ENCODE assay signal across 29 mouse cellular contexts in the genomic region with DNA sequence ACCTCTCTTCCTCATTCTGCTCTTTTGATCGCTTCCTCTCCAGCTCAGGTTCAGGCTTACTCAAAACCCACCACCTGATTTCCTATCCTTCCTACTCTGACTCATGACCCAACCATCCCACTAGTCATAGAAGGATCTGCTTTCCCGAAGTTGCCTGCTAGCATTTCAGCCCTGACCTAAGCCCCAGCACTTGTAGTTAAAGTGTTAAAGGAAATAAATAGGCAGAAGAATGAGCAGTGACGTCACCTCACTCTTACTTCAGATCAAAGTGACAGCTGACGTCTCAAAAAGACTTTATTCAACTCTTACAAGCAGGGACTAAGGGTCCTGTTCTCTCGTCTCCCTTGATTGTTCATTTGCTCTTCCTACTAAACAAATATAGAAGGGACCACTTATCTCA. TPM values are rescaled to one million over a fixed set of nuclear protein-coding genes. Genes with fewer than 3 reads are reported as not detected.
DNase-seq lines count a peak whose midpoint lies in the region; ATAC-seq and TF ChIP-seq lines count a peak whose summit lies in the region.
"Had no signal": no experiment of that assay in that cellular context is flagged by ENCODE, and none has a peak within 500 bp of the region (broad histone marks: within the 10 kb centered on the region; RNA-seq: fewer than 3 reads in every experiment).

No protein-coding gene starts in this region.

- peak; percentile 64 for ATAC-seq in lung, postnatal 0 days
- no peak for ATAC-seq in megakaryocyte-erythroid progenitor cell, adult 5-6 weeks (replicated peaks; ENCODE audit: low FRiP score, low TSS enrichment, poor library complexity, severe bottlenecking)
- ATAC-seq: activated CD4-positive, CD25-positive, alpha-beta regulatory T cell, adult 4 months; CD4-positive, CD25-positive, alpha-beta regulatory T cell, adult 4 months; forebrain, embryonic 13.5 days; forebrain, embryonic 15.5 days; forebrain, postnatal 0 days; Patski had no signal

- peak; percentile 85 for DNase-seq in lung, postnatal 0 days (ENCODE audit: low spot score)
- DNase-seq in lung, postnatal 14 days = no peak
- DNase-seq in lung, postnatal 36 days = peak; percentile 59
- DNase-seq in lung, adult 2 months = no peak
- DNase-seq in CH12.LX (ENCODE audit: extremely low read depth) = peak; percentile 34
- no peak for DNase-seq in thymus, adult 2 months
- DNase-seq: adrenal gland, adult 8-10 months; adrenal gland, postnatal 14 days; adrenal gland, postnatal 36 days; B cell, adult 2 months; cerebellum, adult 11-12 months; cerebellum, adult 2 months; cerebellum, adult 9-10 months; cerebellum, postnatal 25 days; forebrain, postnatal 0 days had no signal

- WGBS in lung, postnatal 0 days = 22% methylated on average over 5 of the region's 5 CpGs
- WGBS in lung, adult 2 months = 32% methylated on average over 5 of the region's 5 CpGs
- 25% methylated on average over 5 of the region's 5 CpGs for WGBS in thymus, adult 2 months

- in situ Hi-C loops in CH12.LX (cut with MboI; ENCODE audit: low pct_ligation_motif_present, low pct_unique_long_range_greater_than_20kb, low sequenced_read_pairs) = loop anchor here (10.0 kb wide), 1 partner anchor 72 kb away; no protein-coding TSS in a partner anchor

- no peak for TF ChIP-seq POLR2A in lung, adult 2 months (IDR thresholded peaks at IDR 0.05; ENCODE audit: borderline replicate concordance, extremely low read depth, low read depth, low read length)
- no peak for TF ChIP-seq POLR2A in CH12.LX (IDR thresholded peaks at IDR 0.05; ENCODE audit: low read depth, low read length)
- TF ChIP-seq POLR2A in thymus, adult 2 months (IDR thresholded peaks at IDR 0.05; ENCODE audit: control insufficient read depth, extremely low read depth, insufficient read depth, low read length, poor library complexity) = no peak

- H3K79me2 ChIP-seq in CH12.LX (replicated peaks; ENCODE audit: control insufficient read depth, extremely low read depth, insufficient read depth, poor library complexity, severe bottlenecking) = no peaks in the 10 kb centered on the region

- TF ChIP-seq CTCF in lung, postnatal 0 days (IDR thresholded peaks at IDR 0.05) = no peak
- TF ChIP-seq CTCF in lung, adult 2 months (IDR thresholded peaks at IDR 0.05; ENCODE audit: insufficient read depth, low read length) = no peak
- no peak for TF ChIP-seq CTCF in CH12.LX (conservative IDR thresholded peaks at IDR 0.05 in 1 of 2, IDR thresholded peaks at IDR 0.05 in 1 of 2; ENCODE audit: low read depth in 2 of 2, low read length in 2 of 2)
- TF ChIP-seq CTCF in thymus, adult 2 months (IDR thresholded peaks at IDR 0.05; ENCODE audit: borderline replicate concordance, control insufficient read depth, extremely low read depth, insufficient read depth, low read length, poor library complexity) = no peak

- peaks cover 3% of the 10 kb centered on the region; the same call in 1 of the 2 replicates for H3K4me1 ChIP-seq in lung, postnatal 0 days (ENCODE audit: insufficient read depth, low read depth, low read length)
- peaks cover 3% of the 10 kb centered on the region; the same call in 1 of the 2 replicates for H3K4me1 ChIP-seq in lung, adult 2 months (ENCODE audit: control insufficient read depth, insufficient read depth, low read length)
- peaks cover 0 to 30% of the 10 kb centered on the region in 2 experiments; a peak in 2 of 4 replicates for H3K4me1 ChIP-seq in CH12.LX (ENCODE audit: control insufficient read depth in 1 of 2, insufficient read depth in 2 of 2)
- no peaks in the 10 kb centered on the region for H3K4me1 ChIP-seq in thymus, adult 2 months (replicated peaks; ENCODE audit: control insufficient read depth, insufficient read depth, low read length)
- H3K4me1 ChIP-seq: embryonic facial prominence, embryonic 10.5 days; embryonic facial prominence, embryonic 12.5 days; forebrain, embryonic 13.5 days; forebrain, embryonic 15.5 days had no signal

- no peaks in the 10 kb centered on the region for H3K36me3 ChIP-seq in lung, postnatal 0 days (ENCODE audit: insufficient read depth, low read length)
- no peaks in the 10 kb centered on the region for H3K36me3 ChIP-seq in CH12.LX (replicated peaks in 1 of 2; ENCODE audit: control insufficient read depth in 1 of 2, insufficient read depth in 1 of 2, low read length in 1 of 2)
- H3K36me3 ChIP-seq in thymus, adult 2 months (ENCODE audit: control insufficient read depth, insufficient read depth, low read length) = no peaks in the 10 kb centered on the region
- H3K36me3 ChIP-seq: embryonic facial prominence, embryonic 10.5 days; embryonic facial prominence, embryonic 12.5 days; forebrain, embryonic 15.5 days had no signal

- TF ChIP-seq RAD21 in CH12.LX (IDR thresholded peaks at IDR 0.05; ENCODE audit: low read depth, low read length) = no peak

- dilution Hi-C loops in CH12.LX (cut with MboI; ENCODE audit: extremely low pct_ligation_motif_present, extremely low pct_unique_long_range_greater_than_20kb, low sequenced_read_pairs) = no loop called here

- H3K4me2 ChIP-seq in lung, postnatal 0 days (replicated peaks; ENCODE audit: low read depth, low read length) = no peak overlapping the region
- peak overlapping the region; percentile 31; the same call in 1 of the 2 replicates for H3K4me2 ChIP-seq in CH12.LX (ENCODE audit: insufficient read depth, low read depth, poor library complexity, severe bottlenecking)
- H3K4me2 ChIP-seq: embryonic facial prominence, embryonic 12.5 days; forebrain, embryonic 13.5 days; forebrain, embryonic 15.5 days had no signal

- no peak overlapping the region for H3K4me3 ChIP-seq in lung, postnatal 0 days (ENCODE audit: low read depth, low read length)
- no peak overlapping the region for H3K4me3 ChIP-seq in lung, adult 2 months (replicated peaks; ENCODE audit: extremely low read depth, low read depth, low read length)
- no peak overlapping the region for H3K4me3 ChIP-seq in CH12.LX (replicated peaks in 1 of 3; ENCODE audit: low read depth in 2 of 3, low read length in 2 of 3, poor library complexity in 1 of 3)
- no peak overlapping the region for H3K4me3 ChIP-seq in thymus, adult 2 months (ENCODE audit: control insufficient read depth, insufficient read depth, low read length)
- H3K4me3 ChIP-seq: embryonic facial prominence, embryonic 10.5 days; embryonic facial prominence, embryonic 12.5 days; forebrain, embryonic 13.5 days; forebrain, embryonic 15.5 days had no signal

- H3K9ac ChIP-seq in lung, postnatal 0 days (replicated peaks; ENCODE audit: low read depth) = no peak overlapping the region
- H3K9ac ChIP-seq in CH12.LX (ENCODE audit: insufficient read depth, low read depth) = no peak overlapping the region
- H3K9ac ChIP-seq: embryonic facial prominence, embryonic 12.5 days; forebrain, embryonic 13.5 days; forebrain, embryonic 15.5 days; forebrain, postnatal 0 days had no signal

- TF ChIP-seq EP300 in lung, postnatal 0 days (IDR thresholded peaks at IDR 0.05) = peak; percentile 84
- TF ChIP-seq EP300 in CH12.LX (IDR thresholded peaks at IDR 0.05; ENCODE audit: low read length) = peak; percentile 45; the same call in 1 of the 2 replicates

- H3K27ac ChIP-seq in lung, postnatal 0 days (ENCODE audit: low read length) = peak overlapping the region; percentile 68; the same call in 1 of the 2 replicates
- H3K27ac ChIP-seq in CH12.LX (ENCODE audit: insufficient read depth, low read depth) = no peak overlapping the region
- no peak overlapping the region for H3K27ac ChIP-seq in thymus, adult 2 months (ENCODE audit: control insufficient read depth, insufficient read depth, low read length)
- H3K27ac ChIP-seq: embryonic facial prominence, embryonic 10.5 days; embryonic facial prominence, embryonic 12.5 days; forebrain, embryonic 13.5 days; forebrain, embryonic 15.5 days had no signal

- H3K9me3 ChIP-seq in lung, postnatal 0 days (ENCODE audit: low read length) = no peaks in the 10 kb centered on the region
- no peaks in the 10 kb centered on the region for H3K9me3 ChIP-seq in CH12.LX (replicated peaks; ENCODE audit: low read length)
- H3K9me3 ChIP-seq: embryonic facial prominence, embryonic 10.5 days; embryonic facial prominence, embryonic 12.5 days; forebrain, embryonic 13.5 days; forebrain, embryonic 15.5 days had no signal

- H3K27me3 ChIP-seq in lung, postnatal 0 days (replicated peaks; ENCODE audit: insufficient read depth, low read length) = no peaks in the 10 kb centered on the region
- no peaks in the 10 kb centered on the region for H3K27me3 ChIP-seq in CH12.LX (replicated peaks)
- no peaks in the 10 kb centered on the region for H3K27me3 ChIP-seq in thymus, adult 2 months (ENCODE audit: control insufficient read depth, insufficient read depth, low read length)
- H3K27me3 ChIP-seq: embryonic facial prominence, embryonic 12.5 days; forebrain, embryonic 13.5 days; forebrain, embryonic 15.5 days had no signal

TF ChIP-seq in CH12.LX, 34 proteins besides CTCF, POLR2A, EP300 and RAD21 (continues in another document):
- no peak for TF ChIP-seq MYC (IDR thresholded peaks at IDR 0.05; ENCODE audit: low read depth, low read length)

RNA-seq across cellular contexts. Expression of a gene that starts 16.0 kb away (rescaled TPM):
- 0.76 and 1.3 TPM in 2 replicates for polyA plus RNA-seq in lung, postnatal 0 days (2015; fragmentation: Nextera tagmentation; extraction: Ambion mirVana)
- 0.66 and 0.67 TPM in 2 replicates for polyA plus RNA-seq in lung, adult 2 months (2012; rRNA removed)
- total RNA-seq in CH12.LX (2012; rRNA removed) (not detected in 2 replicates), CH12.LX (2014; rRNA removed) (not detected in 2 replicates)
- polyA plus RNA-seq in CH12.LX (2012; ENCODE audit: insufficient read length, low read depth) = not detected in 2 replicates
- not detected in 2 replicates for total RNA-seq in megakaryocyte-erythroid progenitor cell, adult 5-6 weeks (2014; fragmentation: Nextera tagmentation)
- total RNA-seq in megakaryocyte-erythroid progenitor cell, adult 5-6 weeks (2017) = not detected in 2 replicates
- polyA plus RNA-seq in thymus, adult 2 months (2012; rRNA removed) = 0.15 TPM in 1 of 2 replicates, not detected in the other
- total RNA-seq: adrenal gland, adult 18-20 months; adrenal gland, adult 8-10 months; ES-E14; forebrain, postnatal 0 days; MEL had no signal
- polyA plus RNA-seq: activated CD4-positive, CD25-positive, alpha-beta regulatory T cell, adult 4 months; CD4-positive, CD25-positive, alpha-beta regulatory T cell, adult 4 months; cerebellum, adult 2 months; cortical plate, adult 2 months; embryonic facial prominence, embryonic 10.5 days; embryonic facial prominence, embryonic 12.5 days; embryonic facial prominence, embryonic 14.5 days; forebrain, embryonic 11.5 days; forebrain, embryonic 13.5 days; forebrain, embryonic 15.5 days; forebrain, postnatal 0 days; Patski had no signal

RNA-seq across cellular contexts. Expression of a gene that starts 17.7 kb away (rescaled TPM):
- 1,484 and 1,674 TPM in 2 replicates for polyA plus RNA-seq in lung, postnatal 0 days (2015; fragmentation: Nextera tagmentation; extraction: Ambion mirVana)
- 235 and 279 TPM in 2 replicates for polyA plus RNA-seq in lung, adult 2 months (2012; rRNA removed)
- total RNA-seq in CH12.LX (2012; rRNA removed) = not detected in 2 replicates
- total RNA-seq in CH12.LX (2014; rRNA removed) = not detected in 2 replicates
- polyA plus RNA-seq in CH12.LX (2012; ENCODE audit: insufficient read length, low read depth) = not detected in 2 replicates
- not detected in 2 replicates for total RNA-seq in megakaryocyte-erythroid progenitor cell, adult 5-6 weeks (2014; fragmentation: Nextera tagmentation)
- total RNA-seq in megakaryocyte-erythroid progenitor cell, adult 5-6 weeks (2017) = not detected in 2 replicates
- polyA plus RNA-seq in thymus, adult 2 months (2012; rRNA removed) = 0.64 and 0.71 TPM in 2 replicates
- total RNA-seq: adrenal gland, adult 18-20 months; adrenal gland, adult 8-10 months; adrenal gland, postnatal 14 days; adrenal gland, postnatal 36 days; forebrain, postnatal 0 days; MEL had no signal
- polyA plus RNA-seq: activated CD4-positive, CD25-positive, alpha-beta regulatory T cell, adult 4 months; CD4-positive, CD25-positive, alpha-beta regulatory T cell, adult 4 months; cerebellum, adult 2 months; cortical plate, adult 2 months; embryonic facial prominence, embryonic 10.5 days; embryonic facial prominence, embryonic 12.5 days; forebrain, embryonic 11.5 days; forebrain, embryonic 13.5 days; forebrain, embryonic 15.5 days; forebrain, postnatal 0 days; Patski had no signal

RNA-seq across cellular contexts. Expression of a gene that starts 35.7 kb away (rescaled TPM):
- 4,795 and 4,929 TPM in 2 replicates for polyA plus RNA-seq in lung, postnatal 0 days (2015; fragmentation: Nextera tagmentation; extraction: Ambion mirVana)
- 1,111 and 1,268 TPM in 2 replicates for polyA plus RNA-seq in lung, adult 2 months (2012; rRNA removed)
- total RNA-seq in CH12.LX (2012; rRNA removed) (not detected in 2 replicates), CH12.LX (2014; rRNA removed) (not detected in 2 replicates)
- not detected in 2 replicates for polyA plus RNA-seq in CH12.LX (2012; ENCODE audit: insufficient read length, low read depth)
- not detected in 2 replicates for total RNA-seq in megakaryocyte-erythroid progenitor cell, adult 5-6 weeks (2014; fragmentation: Nextera tagmentation)
- total RNA-seq in megakaryocyte-erythroid progenitor cell, adult 5-6 weeks (2017) = not detected in 2 replicates
- polyA plus RNA-seq in thymus, adult 2 months (2012; rRNA removed) = 0.84 and 1.4 TPM in 2 replicates
- total RNA-seq: ES-E14; forebrain, postnatal 0 days; MEL had no signal
- polyA plus RNA-seq: activated CD4-positive, CD25-positive, alpha-beta regulatory T cell, adult 4 months; CD4-positive, CD25-positive, alpha-beta regulatory T cell, adult 4 months; cerebellum, adult 2 months; cortical plate, adult 2 months; embryonic facial prominence, embryonic 10.5 days; embryonic facial prominence, embryonic 12.5 days; embryonic facial prominence, embryonic 14.5 days; forebrain, embryonic 11.5 days; forebrain, embryonic 13.5 days; forebrain, embryonic 15.5 days; forebrain, postnatal 0 days; Patski had no signal

Comparison
In these comparisons a context has a peak if more than half of its experiments do, and no peak if none do; other contexts are left out.
1. DNase-seq: peak in lung, postnatal 0 days (single experiment), lung, postnatal 36 days (single experiment) and CH12.LX (single experiment); none in lung, postnatal 14 days (single experiment), lung, adult 2 months (single experiment) and thymus, adult 2 months (single experiment).
2. RNA of a gene that starts 17.7 kb away (polyA plus RNA-seq): 1,484 to 1,674 TPM in lung, postnatal 0 days and 235 to 279 TPM in lung, adult 2 months; 0.64 to 0.71 TPM in thymus, adult 2 months and not detected in CH12.LX; every median in the first group is over 100 times any median in the second.
3. RNA of a gene that starts 35.7 kb away (polyA plus RNA-seq): 4,795 to 4,929 TPM in lung, postnatal 0 days and 1,111 to 1,268 TPM in lung, adult 2 months; 0.84 to 1.4 TPM in thymus, adult 2 months and not detected in CH12.LX; every median in the first group is over 100 times any median in the second.